Mouse (Mus musculus) ovary, adult 18-20 months (tissue): ENCODE results near the gene Gm13178.

Experiments used
- DNase-seq: peaks from one replicate; pipeline ENCODE4 v3.0.0; 2022; ENCODE audit warnings: low spot score, mixed read lengths

The Gm13178 gene

DNA sequence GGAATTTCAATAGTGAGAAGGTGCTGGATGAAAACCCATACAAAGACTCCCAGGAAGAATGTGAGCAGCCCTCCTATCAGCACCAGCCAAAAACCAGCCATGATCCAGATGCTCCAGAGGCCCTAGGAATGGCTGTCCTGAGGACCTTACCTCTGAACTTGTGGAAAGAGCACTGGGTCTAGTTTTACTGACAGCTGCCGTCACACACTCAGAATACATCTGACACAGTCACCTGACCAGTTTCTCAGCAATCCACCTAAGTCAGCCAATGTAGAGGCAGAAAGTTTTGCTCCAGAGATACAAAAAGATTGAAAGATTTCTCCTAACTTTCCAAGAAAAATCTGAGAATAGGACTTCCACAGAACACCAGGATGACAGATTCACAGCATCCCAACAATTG, at the start of gene Gm13178:
Gm13178 (minus strand) TSS at position 101 of the 400 bp plus-strand sequence.
- no peak for DNase-seq

DNA sequence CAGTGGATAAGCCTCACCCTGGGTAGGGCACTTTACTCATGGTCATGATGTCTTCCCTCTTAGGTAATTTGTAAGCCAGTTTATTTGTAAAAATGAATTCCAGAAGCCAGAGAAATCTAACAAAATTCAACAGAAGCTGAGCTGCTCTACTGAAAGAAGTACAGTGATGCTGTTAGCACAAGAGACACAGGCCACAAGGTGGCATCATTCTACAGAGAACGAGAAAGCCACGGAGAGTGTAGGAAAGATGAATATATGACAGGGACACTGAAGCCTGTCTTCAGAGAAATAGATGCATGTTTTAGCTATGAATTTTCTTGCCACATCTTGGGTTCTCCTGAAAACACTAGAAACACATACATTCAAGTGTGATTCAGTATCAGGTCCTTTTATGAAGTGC, 44.5 kb upstream of the Gm13178 start:
- DNase-seq: no peak

DNA sequence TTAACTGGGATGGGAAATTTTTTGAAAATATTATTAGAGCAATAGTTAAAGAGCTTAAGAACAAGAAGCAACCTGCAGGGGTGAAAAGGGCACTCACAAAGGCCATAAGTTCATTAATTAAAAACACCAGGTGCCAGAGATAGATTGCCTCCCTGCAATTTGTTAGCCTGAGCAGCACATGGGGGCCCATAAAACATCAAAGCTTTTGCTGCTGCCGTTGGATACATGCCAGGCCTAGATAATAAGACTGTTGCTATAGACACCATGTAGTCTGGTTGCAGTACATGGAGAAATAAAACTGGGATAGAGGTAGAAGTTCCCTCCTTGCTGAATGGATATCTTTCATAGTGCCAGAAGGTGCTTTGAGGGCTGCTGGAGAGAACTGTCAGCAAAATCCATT, 27.9 kb upstream of the Gm13178 start:
- DNase-seq: no peak

DNA sequence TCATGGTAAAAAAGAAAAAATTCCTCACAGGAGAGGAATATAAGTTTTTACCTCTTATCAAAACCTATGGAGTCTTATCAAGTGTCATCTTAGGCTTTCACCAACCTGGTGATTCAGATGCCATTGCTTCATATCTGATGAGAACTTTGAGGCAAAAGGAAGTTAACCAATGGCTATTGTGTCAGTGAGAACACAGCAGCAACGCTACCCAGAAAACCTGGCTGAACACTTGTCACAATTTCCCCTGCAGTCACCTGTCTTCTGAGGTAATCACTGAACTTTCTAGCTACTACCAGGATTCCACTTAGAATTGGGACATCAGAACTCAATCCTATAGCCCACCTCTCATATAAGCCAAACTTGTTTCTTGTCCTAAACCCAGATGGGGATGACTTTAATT, 1.5 kb downstream of the Gm13178 start:
- no peak for DNase-seq

DNA sequence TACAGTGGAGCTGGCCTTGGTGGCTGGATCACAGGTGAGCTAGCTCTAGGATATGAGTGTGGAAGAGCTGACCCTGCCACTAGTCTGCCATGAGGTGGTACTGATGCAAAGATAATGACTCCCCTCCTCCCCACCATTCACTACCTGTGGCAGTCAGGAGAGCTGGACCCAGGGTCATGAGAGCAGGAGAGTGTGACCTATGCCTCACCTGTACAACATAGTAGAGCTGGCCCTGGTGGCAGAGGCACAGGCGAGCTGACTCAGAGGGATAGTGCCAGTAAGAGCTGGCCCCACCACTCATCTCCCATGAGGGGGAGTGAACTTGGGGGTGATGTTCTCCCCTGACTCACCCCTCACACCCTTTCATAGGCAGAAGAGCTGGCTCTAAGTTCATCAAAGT, 2.9 kb downstream of the Gm13178 start:
- DNase-seq: no peak

DNA sequence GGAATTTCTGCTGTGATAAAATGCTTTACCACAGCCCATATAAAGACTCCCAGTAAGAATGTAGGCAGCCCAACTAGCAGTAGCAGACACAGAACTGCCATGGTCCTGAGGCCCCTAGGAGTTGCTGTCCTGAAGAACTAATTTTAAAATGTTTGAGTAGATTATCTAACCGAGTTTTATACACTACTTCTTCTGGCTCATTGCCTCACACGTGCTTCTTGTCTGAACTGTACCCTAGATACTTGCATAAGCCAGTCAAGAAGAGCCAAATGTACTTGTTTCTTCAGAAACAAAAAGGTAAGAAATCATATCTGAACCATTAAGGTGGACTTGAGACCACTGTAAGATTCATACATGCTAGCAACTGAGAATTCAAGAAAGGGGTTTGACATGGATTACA, 34.9 kb downstream of the Gm13178 start, which contains the start of gene Gm436:
Gm436 (minus strand) TSS at position 101 of the 400 bp plus-strand sequence.
- DNase-seq: no peak
